Comparison of ENCODE assay signal across 27 mouse cellular contexts in the genomic region with DNA sequence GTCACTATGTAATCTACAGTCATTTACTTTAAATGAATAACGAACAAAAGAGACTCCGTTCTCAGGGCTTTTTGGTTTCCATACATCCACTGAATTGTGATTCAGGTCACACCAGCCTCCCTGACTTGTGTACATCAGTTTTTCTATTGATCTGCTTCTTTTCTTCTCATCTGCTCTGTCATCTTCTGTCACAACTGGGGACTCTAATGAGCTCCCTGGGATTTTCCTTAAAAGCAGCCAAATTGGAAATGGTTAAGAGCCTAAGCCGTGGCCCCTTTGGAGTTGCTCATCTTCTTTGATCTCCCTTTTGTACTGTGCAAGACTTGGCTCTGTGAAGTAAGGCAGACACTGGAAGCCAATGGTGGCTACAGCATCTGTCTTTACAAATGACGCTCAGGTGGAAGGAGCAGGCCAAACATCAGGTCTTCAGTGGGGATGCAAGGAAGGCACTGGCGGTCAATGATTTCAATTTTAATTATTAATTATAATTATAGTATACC. TPM values are rescaled to one million over a fixed set of nuclear protein-coding genes. Genes with fewer than 3 reads are reported as not detected.
DNase-seq lines count a peak whose midpoint lies in the region; ATAC-seq and TF ChIP-seq lines count a peak whose summit lies in the region.
"Had no signal": no experiment of that assay in that cellular context is flagged by ENCODE, and none has a peak within 500 bp of the region (broad histone marks: within the 10 kb centered on the region; RNA-seq: fewer than 3 reads in every experiment).

No protein-coding gene starts in this region.

- TF ChIP-seq CTCF in forebrain, postnatal 0 days (IDR thresholded peaks at IDR 0.05; ENCODE audit: low read depth), result no peak

- H3K4me1 ChIP-seq in forebrain, embryonic 14.5 days (ENCODE audit: control insufficient read depth, insufficient read depth, low read length), result peaks cover 8% of the 10 kb centered on the region; the same call in 1 of the 2 replicates
- no peaks in the 10 kb centered on the region for H3K4me1 ChIP-seq in forebrain, postnatal 0 days (ENCODE audit: insufficient read depth)
- 0 out of 2 replicates have a peak, but pooled peaks cover 7% of the 10 kb centered on the region for H3K4me1 ChIP-seq in midbrain, embryonic 13.5 days (replicated peaks)
- H3K4me1 ChIP-seq in midbrain, embryonic 10.5 days, result no peaks in the 10 kb centered on the region
- 0 out of 2 replicates have a peak, but pooled peaks cover 2% of the 10 kb centered on the region for H3K4me1 ChIP-seq in midbrain, embryonic 15.5 days
- H3K4me1 ChIP-seq: embryonic facial prominence, embryonic 10.5 days; hindbrain, embryonic 10.5 days; intestine, embryonic 15.5 days had no signal

- 28% methylated on average over 5 of the region's 5 CpGs for WGBS in forebrain, embryonic 14.5 days
- 31% methylated on average over 5 of the region's 5 CpGs for WGBS in forebrain, postnatal 0 days
- 61% methylated on average over 5 of the region's 5 CpGs for WGBS in midbrain, embryonic 13.5 days
- WGBS in midbrain, embryonic 10.5 days, result 77% methylated on average over 5 of the region's 5 CpGs
- WGBS in midbrain, embryonic 15.5 days, result 53% methylated on average over 5 of the region's 5 CpGs

- peak; percentile 56 for DNase-seq in forebrain, embryonic 14.5 days (ENCODE audit: low spot score)
- DNase-seq in forebrain, postnatal 0 days, result no peak
- no peak for DNase-seq in midbrain, embryonic 10.5 days (ENCODE audit: low spot score)
- no peak for DNase-seq in heart, postnatal 10 days
- DNase-seq: adrenal gland, adult 2 months; adrenal gland, postnatal 14 days; cerebellum, adult 11-12 months; cerebellum, adult 8-10 months; cerebellum, postnatal 10 days; cerebellum, postnatal 36 days; embryo, embryonic 11 days; gastrocnemius, postnatal 25 days; heart, adult 2 months; heart, postnatal 36 days had no signal

- no peaks in the 10 kb centered on the region for H3K9me3 ChIP-seq in forebrain, embryonic 14.5 days (replicated peaks; ENCODE audit: control insufficient read depth, low read length)
- H3K9me3 ChIP-seq in forebrain, postnatal 0 days (ENCODE audit: low read length), result no peaks in the 10 kb centered on the region
- H3K9me3 ChIP-seq in midbrain, embryonic 13.5 days, result no peaks in the 10 kb centered on the region
- no peaks in the 10 kb centered on the region for H3K9me3 ChIP-seq in midbrain, embryonic 10.5 days (replicated peaks)
- H3K9me3 ChIP-seq in midbrain, embryonic 15.5 days, result no peaks in the 10 kb centered on the region
- H3K9me3 ChIP-seq: embryonic facial prominence, embryonic 10.5 days; embryonic facial prominence, embryonic 13.5 days; hindbrain, embryonic 10.5 days; hindbrain, embryonic 13.5 days; intestine, embryonic 15.5 days had no signal

- H3K4me2 ChIP-seq in forebrain, embryonic 14.5 days (ENCODE audit: low read length), result no peak overlapping the region
- no peak overlapping the region for H3K4me2 ChIP-seq in forebrain, postnatal 0 days (ENCODE audit: low read depth)
- no peak overlapping the region for H3K4me2 ChIP-seq in midbrain, embryonic 13.5 days (replicated peaks)
- H3K4me2 ChIP-seq in midbrain, embryonic 15.5 days, result no peak overlapping the region
- H3K4me2 ChIP-seq: embryonic facial prominence, embryonic 13.5 days; heart, embryonic 11.5 days; hindbrain, embryonic 13.5 days; intestine, embryonic 15.5 days had no signal

- no peaks in the 10 kb centered on the region for H3K27me3 ChIP-seq in forebrain, embryonic 14.5 days (replicated peaks; ENCODE audit: control insufficient read depth, insufficient read depth, low read length)
- H3K27me3 ChIP-seq in forebrain, postnatal 0 days (ENCODE audit: insufficient read depth, low read length), result no peaks in the 10 kb centered on the region
- no peaks in the 10 kb centered on the region for H3K27me3 ChIP-seq in midbrain, embryonic 13.5 days
- H3K27me3 ChIP-seq in midbrain, embryonic 10.5 days (ENCODE audit: low read depth, poor library complexity, severe bottlenecking), result no peaks in the 10 kb centered on the region
- no peaks in the 10 kb centered on the region for H3K27me3 ChIP-seq in midbrain, embryonic 15.5 days (replicated peaks)
- H3K27me3 ChIP-seq: embryonic facial prominence, embryonic 13.5 days; hindbrain, embryonic 13.5 days; intestine, embryonic 15.5 days had no signal

- no peak overlapping the region for H3K27ac ChIP-seq in forebrain, embryonic 14.5 days (ENCODE audit: low read depth, low read length)
- no peak overlapping the region for H3K27ac ChIP-seq in forebrain, postnatal 0 days (ENCODE audit: low read depth, low read length)
- no peak overlapping the region for H3K27ac ChIP-seq in midbrain, embryonic 13.5 days
- no peak overlapping the region for H3K27ac ChIP-seq in midbrain, embryonic 10.5 days (replicated peaks)
- H3K27ac ChIP-seq in midbrain, embryonic 15.5 days, result no peak overlapping the region
- H3K27ac ChIP-seq: embryonic facial prominence, embryonic 10.5 days; embryonic facial prominence, embryonic 13.5 days; heart, adult 2 months; hindbrain, embryonic 10.5 days; hindbrain, embryonic 13.5 days; intestine, embryonic 15.5 days had no signal

- no peaks in the 10 kb centered on the region for H3K36me3 ChIP-seq in forebrain, embryonic 14.5 days (ENCODE audit: control insufficient read depth, insufficient read depth, low read length)
- no peaks in the 10 kb centered on the region for H3K36me3 ChIP-seq in forebrain, postnatal 0 days (ENCODE audit: insufficient read depth)
- no peaks in the 10 kb centered on the region for H3K36me3 ChIP-seq in midbrain, embryonic 13.5 days
- no peaks in the 10 kb centered on the region for H3K36me3 ChIP-seq in midbrain, embryonic 10.5 days
- no peaks in the 10 kb centered on the region for H3K36me3 ChIP-seq in midbrain, embryonic 15.5 days (replicated peaks)
- H3K36me3 ChIP-seq: embryonic facial prominence, embryonic 10.5 days; embryonic facial prominence, embryonic 13.5 days; hindbrain, embryonic 10.5 days; hindbrain, embryonic 13.5 days; intestine, embryonic 15.5 days had no signal

- no peak overlapping the region for H3K9ac ChIP-seq in forebrain, embryonic 14.5 days (ENCODE audit: low read length)
- no peak overlapping the region for H3K9ac ChIP-seq in forebrain, postnatal 0 days
- no peak overlapping the region for H3K9ac ChIP-seq in midbrain, embryonic 13.5 days (replicated peaks)
- no peak overlapping the region for H3K9ac ChIP-seq in midbrain, embryonic 15.5 days
- H3K9ac ChIP-seq: embryonic facial prominence, embryonic 13.5 days; hindbrain, embryonic 13.5 days; intestine, embryonic 15.5 days had no signal

- intact Hi-C loops in heart, postnatal 10 days (cut with DNase I), result no loop called here

- peak; percentile 63; the same call in 1 of the 2 replicates for ATAC-seq in forebrain, embryonic 14.5 days
- no peak for ATAC-seq in forebrain, postnatal 0 days
- ATAC-seq in midbrain, embryonic 13.5 days, result peak; percentile 63
- peak; percentile 58; the same call in 1 of the 2 replicates for ATAC-seq in midbrain, embryonic 15.5 days (replicated peaks)
- ATAC-seq: CD4-positive, CD25-positive, alpha-beta regulatory T cell, adult 4 months; hindbrain, embryonic 16.5 days; intestine, embryonic 15.5 days had no signal

- no peak overlapping the region for H3K4me3 ChIP-seq in forebrain, embryonic 14.5 days (ENCODE audit: low read depth, low read length)
- no peak overlapping the region for H3K4me3 ChIP-seq in forebrain, postnatal 0 days (ENCODE audit: low read depth, low read length)
- H3K4me3 ChIP-seq in midbrain, embryonic 13.5 days (replicated peaks), result no peak overlapping the region
- no peak overlapping the region for H3K4me3 ChIP-seq in midbrain, embryonic 10.5 days
- H3K4me3 ChIP-seq in midbrain, embryonic 15.5 days, result no peak overlapping the region
- H3K4me3 ChIP-seq: embryonic facial prominence, embryonic 10.5 days; embryonic facial prominence, embryonic 13.5 days; erythroblast, embryonic 14.5 days; heart, adult 2 months; hindbrain, embryonic 10.5 days; hindbrain, embryonic 13.5 days; intestine, embryonic 15.5 days had no signal

RNA-seq across cellular contexts. Expression of a gene that starts 27.6 kb away (rescaled TPM):
- 5.0 and 5.8 TPM in 2 replicates for polyA plus RNA-seq in forebrain, embryonic 14.5 days (2014; fragmentation: Nextera tagmentation; extraction: Ambion mirVana)
- 2.2 and 6.0 TPM in 2 replicates for total RNA-seq in forebrain, postnatal 0 days (2014; rRNA removed)
- polyA plus RNA-seq in forebrain, postnatal 0 days (2015; fragmentation: Nextera tagmentation; extraction: Ambion mirVana), result 3.6 and 6.1 TPM in 2 replicates
- 9.2 and 11.4 TPM in 2 replicates for polyA plus RNA-seq in midbrain, embryonic 13.5 days (2015; fragmentation: Nextera tagmentation; extraction: Ambion mirVana)
- 1.3 and 1.7 TPM in 2 replicates for polyA plus RNA-seq in midbrain, embryonic 10.5 days (2016; fragmentation: Nextera tagmentation; extraction: Ambion mirVana)
- 13.1 and 19.2 TPM in 2 replicates for polyA plus RNA-seq in midbrain, embryonic 15.5 days (2015; fragmentation: Nextera tagmentation; extraction: Ambion mirVana)
- 1 to 10 TPM; 4.0 to 4.5 TPM for total RNA-seq in heart, postnatal 10 days (2021)
- total RNA-seq: MEL had no signal
- polyA plus RNA-seq: C2C12; CD4-positive, CD25-positive, alpha-beta regulatory T cell, adult 4 months; erythroblast, embryonic 14.5 days had no signal
